Mouse (Mus musculus) gastrocnemius, adult 2 months (tissue): ENCODE data around the gene Zswim3. TPM values are rescaled to one million over a fixed set of nuclear protein-coding genes. Genes with fewer than 3 reads are reported as not detected.

Experiments
- DNase-seq: peaks from one replicate; pipeline ENCODE4 v3.0.0; 2022
- H3K27ac ChIP-seq: fragments of 200-600 bp; 2 replicates; pipeline ENCODE4 v1.8.1; 2022; ENCODE audit warnings: mild to moderate bottlenecking
- H3K4me3 ChIP-seq: fragments of 200-600 bp; 2 replicates; pipeline ENCODE4 v1.8.1; 2022; ENCODE audit warnings: mild to moderate bottlenecking, moderate library complexity
- CTCF ChIP-seq: fragments of 200-600 bp; IDR thresholded peaks from 2 replicates; pipeline ENCODE4 v1.8.1; 2022; ENCODE audit warnings: antibody characterized with exemption, mild to moderate bottlenecking, moderate library complexity
- intact Hi-C: fragments of 180-260 bp; cut with DNase I; formaldehyde crosslinking; loops from one replicate; pipeline ENCODE4 v1.15.1; 2025
- total RNA-seq, 2 experiments: library from RNA; stranded (reverse); gene quantifications; 2 replicates each; pipeline ENCODE4 v1.2.3; 2021

Gene Zswim3
- total RNA-seq, 2 experiments from 2014 or later, result 1.2 to 1.4 TPM

DNA sequence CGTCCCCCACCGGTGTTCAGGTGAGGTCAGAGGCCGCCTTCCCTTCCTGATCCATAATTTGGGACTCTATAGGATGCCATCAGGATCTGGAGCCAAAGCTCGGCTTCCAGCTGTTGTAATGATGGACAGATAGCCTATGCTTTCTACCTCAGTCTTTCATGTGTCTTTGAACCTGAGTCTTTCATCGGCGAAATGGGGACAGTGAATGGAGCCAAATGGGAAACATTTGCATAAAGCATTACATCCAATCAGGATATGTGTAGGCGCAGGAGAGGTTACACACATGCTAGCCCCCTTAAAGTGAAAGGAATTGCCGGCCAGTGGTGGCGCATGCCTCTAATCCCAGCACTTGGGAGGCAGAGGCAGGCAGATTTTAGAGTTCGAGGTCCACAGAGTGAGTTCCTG, 18.3 kb downstream of the Zswim3 start:
- intact Hi-C loops, result loop anchor here (2.0 kb wide), 1 partner anchor 16 kb away; no protein-coding TSS in a partner anchor
- Histone ChIP-seq H3K27ac (peak overlapping the region; percentile 88), H3K4me3 (peak overlapping the region; percentile 92)
- TF ChIP-seq CTCF, result no peak
- no peak for DNase-seq

DNA sequence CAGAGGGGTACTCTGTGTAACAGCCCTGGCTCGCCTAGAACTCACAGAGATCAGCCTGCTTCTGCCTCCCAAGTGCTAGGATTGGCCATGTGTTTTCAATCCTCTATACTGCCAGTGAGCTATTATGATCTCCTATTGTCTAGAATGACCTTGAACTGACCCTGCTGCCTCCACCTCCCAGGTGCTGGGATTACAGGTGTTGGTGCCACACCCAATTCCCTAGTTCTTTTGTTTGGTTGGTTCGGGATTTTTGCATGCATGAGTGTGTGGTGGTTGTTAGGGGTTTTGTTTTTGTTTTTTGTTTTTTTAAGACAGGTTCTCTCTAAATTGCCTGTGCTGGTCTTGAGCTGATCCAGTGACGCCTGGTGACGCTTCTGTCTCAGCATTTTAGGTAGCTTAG, 19.1 kb downstream of the Zswim3 start:
- no peak for DNase-seq
- peak overlapping the region; percentile 92 for H3K4me3 ChIP-seq
- intact Hi-C loops, result loop anchor here (2.0 kb wide), 1 partner anchor 17 kb away; no protein-coding TSS in a partner anchor
- TF ChIP-seq CTCF, result no peak
- no peak overlapping the region; the same call in 1 of the 2 replicates for H3K27ac ChIP-seq

DNA sequence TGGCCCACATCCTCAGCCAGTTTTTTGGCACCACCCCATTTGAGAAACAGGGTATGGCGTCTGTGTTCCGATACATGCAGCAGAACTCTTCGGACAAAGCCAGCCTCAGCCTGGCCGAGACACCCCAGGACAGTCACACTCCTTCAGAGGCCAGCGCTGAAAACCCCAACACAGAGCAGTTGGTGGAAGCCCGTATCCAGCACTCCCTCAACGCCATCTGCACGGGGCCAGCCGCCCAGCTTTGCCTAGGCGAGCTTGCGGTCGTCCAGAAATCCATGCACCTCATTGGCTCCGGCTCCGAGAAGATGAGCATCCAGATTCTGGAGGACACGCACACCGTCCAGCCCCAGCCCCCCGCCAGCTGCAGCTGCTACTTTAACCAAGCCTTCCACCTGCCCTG, 20.6 kb downstream of the Zswim3 start:
- no peak for TF ChIP-seq CTCF
- no peak for DNase-seq
- no peak overlapping the region for H3K4me3 ChIP-seq
- intact Hi-C loops, result no loop called here
- no peak overlapping the region for H3K27ac ChIP-seq

DNA sequence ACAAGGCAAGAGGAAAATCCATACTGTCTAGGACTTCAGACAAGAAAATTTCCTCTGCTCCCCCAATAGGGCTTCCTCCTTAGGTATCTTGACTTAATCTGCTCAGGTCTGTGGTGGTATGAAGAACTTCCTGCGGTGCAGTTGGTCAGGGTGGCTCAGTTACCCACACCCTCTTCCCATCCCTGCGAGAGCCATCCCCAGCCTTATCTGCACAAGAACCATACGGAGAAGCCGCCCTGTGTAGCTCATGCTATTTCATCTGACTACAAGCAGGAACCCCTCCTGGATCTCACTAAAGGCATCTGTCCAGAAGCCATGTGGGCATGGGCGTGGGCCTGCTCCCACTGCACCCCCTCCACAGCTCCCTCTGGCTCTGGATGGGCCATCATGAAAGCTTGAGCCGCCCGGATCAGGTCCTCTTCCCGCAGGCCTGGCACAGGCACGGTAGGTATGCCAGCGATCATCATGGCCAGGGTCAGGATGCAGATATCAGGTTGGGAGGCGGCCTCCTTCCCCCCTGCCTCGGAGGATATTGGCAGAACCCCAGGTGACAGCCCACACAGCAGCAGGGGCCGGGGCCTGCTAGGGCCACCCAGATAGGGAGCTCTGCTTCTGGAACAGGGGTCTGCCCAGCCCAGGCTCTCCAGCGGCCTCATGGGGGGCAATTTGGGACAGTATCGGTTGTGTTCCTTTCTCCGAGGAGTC, 22.4 kb downstream of the Zswim3 start:
- no peak for TF ChIP-seq CTCF
- H3K27ac ChIP-seq, result no peak overlapping the region
- no peak overlapping the region for H3K4me3 ChIP-seq
- DNase-seq, result no peak
- intact Hi-C loops, result no loop called here

DNA sequence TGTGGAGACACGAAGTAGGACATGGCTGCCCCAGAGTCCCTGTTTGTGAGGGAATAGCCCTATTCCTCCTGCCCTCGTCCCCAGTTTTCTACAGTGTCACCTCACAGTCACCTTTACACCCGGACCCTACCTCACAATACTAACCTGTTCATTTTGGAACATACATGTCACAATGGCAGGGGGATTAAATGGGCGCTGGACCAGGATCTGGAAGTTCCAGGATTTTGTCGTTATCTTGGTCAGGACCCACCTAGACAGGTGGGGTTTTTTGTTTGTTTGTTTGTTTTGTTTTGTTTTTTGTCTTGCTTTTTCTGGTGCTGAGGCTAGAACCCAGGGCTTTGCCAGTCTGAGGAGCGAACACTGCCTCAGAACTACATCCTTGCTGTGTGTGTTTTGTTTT, 23.5 kb downstream of the Zswim3 start, which contains the start of gene Spata25:
Spata25 (minus strand) TSS at position 101 of the 400 bp plus-strand sequence.
- intact Hi-C loops, result no loop called here
- Histone ChIP-seq H3K27ac (no peak within 1 kb of the TSS), H3K4me3 (no peak within 1 kb of the TSS)
- TF ChIP-seq CTCF, result no peak
- no peak for DNase-seq

DNA sequence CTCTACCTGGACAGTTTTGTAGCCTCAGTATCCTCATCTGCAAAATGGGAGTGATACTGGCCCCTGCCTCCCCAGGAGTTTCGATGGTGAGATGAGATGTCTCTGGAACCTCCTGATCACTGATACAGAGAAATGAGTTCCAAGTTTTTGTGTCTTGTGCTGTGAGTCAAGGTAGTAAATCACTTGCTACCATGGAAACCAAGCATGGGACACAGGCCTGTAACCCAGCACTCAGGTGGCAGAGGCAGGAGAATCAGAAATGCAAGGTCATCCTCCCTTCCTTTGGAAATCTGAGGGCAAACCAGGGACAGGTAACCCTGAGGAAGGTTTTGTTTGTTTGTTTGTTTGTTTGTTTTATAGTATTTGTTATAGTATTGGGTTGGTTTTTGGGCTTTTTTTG, 24.2 kb downstream of the Zswim3 start:
- no peak for DNase-seq
- Histone ChIP-seq H3K4me3 (no peak overlapping the region), H3K27ac (no peak overlapping the region)
- intact Hi-C loops, result no loop called here
- TF ChIP-seq CTCF, result no peak

DNA sequence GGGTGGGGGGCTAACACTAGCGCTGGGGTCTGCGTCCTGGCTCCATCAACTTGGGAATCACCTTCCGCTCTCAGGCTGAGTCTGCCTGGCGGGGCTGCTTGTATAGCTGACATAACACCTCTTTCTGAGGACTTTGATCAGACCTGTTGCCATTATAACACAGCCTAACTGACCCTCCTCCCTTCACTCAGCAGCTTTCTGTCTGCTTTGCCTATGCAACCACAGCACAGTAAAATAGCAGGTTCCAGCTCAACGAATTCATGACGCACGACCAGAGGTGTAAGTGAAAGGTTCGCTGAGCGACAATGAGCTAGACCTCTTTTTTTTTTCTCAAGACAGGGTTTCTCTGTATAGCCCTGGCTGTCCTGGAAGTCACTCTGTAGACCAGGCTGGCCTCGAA, 26.1 kb downstream of the Zswim3 start:
- no peak for TF ChIP-seq CTCF
- intact Hi-C loops, result no loop called here
- no peak overlapping the region for H3K27ac ChIP-seq
- DNase-seq, result no peak
- no peak overlapping the region for H3K4me3 ChIP-seq

DNA sequence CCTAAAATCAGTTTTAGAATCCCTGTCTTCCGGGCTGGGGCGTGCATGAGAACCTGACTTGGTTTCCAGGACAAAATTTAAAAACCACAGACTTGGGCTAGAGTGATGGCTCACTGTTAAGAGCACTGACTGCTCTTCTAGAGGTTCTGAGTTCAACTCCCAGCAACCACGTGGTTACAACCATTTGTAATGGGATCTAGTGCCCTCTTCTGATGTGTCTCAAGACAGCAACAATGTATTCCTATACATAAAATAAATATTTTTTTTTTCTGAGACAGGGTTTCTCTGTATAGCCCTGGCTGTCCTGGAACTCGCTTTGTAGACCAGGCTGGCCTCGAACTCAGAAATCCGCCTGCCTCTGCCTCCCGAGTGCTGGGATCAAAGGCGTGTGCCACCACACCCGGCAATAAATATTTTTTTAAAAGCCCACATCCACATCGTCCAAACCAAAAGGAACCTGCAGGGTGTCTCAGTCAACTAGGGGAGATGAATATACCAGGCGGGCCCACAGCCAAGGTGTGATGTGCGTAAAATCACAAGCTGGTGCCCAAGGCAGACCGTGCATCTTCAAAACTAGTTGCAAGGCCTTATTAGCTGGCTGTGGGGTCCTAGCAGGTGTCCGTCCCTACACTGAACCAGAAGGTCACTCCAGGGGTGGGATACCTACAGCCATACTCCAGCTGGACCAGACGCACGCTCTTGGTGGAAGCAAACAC, 27.3 kb downstream of the Zswim3 start:
- intact Hi-C loops, result loop anchor here (2.0 kb wide), 2 partner anchors 47 to 79 kb away; partner anchors contain the start of genes Pcif1 and Zfp335
- TF ChIP-seq CTCF, result no peak
- Histone ChIP-seq H3K27ac (peak overlapping the region; percentile 95), H3K4me3 (peak overlapping the region; percentile 75)
- no peak for DNase-seq

DNA sequence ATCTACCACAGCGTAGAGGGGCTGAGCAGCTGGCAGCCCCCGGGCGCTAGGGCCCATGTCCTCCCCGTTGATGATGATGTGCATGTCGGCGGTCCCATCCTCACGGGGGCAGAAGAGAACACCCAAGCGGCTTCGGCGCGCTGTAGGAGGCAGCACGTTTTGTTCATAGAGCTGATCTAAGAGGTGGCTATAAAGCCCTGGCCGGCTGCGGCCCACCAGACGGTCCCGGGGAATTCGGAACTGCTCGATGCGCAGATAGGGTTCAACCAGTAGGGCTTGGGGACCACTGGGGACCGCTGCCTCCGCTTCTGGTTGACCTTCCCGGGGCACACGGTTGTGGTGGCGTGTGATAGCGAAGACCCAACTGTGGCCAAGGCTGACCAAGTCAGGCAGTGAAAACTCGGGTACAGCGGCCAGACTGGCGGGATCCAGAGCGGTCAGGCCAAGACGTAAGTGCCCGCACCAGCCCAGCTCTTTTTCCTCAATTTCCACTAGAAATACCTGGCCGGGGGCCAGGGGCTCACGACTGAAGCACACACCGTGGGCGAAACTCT, 27.9 kb downstream of the Zswim3 start, which contains the start of gene Ctsa:
Ctsa (plus strand) TSS at position 126 of the 554 bp plus-strand sequence.
- peak; percentile 75 for TF ChIP-seq CTCF
- intact Hi-C loops, result loop anchor here (2.0 kb wide), 2 partner anchors 46 to 78 kb away; partner anchors contain the start of genes Pcif1 and Zfp335
- Histone ChIP-seq H3K27ac (peak within 1 kb of the TSS; percentile 95), H3K4me3 (peak within 1 kb of the TSS; percentile 75)
- DNase-seq, result peak; percentile 88

DNA sequence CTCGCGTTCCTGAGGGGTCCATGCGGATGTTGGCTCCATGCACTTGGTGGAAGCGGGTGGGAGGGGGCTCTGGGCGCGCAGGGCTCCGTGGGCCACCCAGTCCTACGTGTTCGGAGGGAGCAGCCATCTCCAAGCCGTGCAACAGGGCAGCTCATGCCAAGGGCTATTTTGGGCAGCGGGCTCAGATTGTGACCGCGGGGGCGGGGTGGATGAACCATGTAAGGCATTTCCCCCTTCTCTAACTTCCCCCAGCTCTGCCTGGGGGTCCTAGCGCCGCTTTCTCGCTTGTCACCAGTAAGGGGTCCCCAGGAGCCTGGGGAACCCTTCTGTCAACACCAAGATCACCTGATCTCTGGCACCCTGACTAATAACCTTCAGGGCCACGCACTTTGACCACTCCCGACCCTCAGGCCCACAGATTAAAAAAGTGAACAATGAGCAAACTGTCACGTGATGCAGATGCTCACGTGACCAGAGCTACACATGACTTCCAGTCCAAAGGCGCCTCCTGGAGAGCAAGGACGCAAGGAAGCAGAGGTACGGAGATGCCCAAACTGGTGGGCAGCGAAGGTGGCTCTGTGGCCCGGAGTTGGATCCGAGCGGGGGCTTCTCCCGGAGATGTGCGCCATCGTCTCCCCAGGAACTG, 28.5 kb downstream of the Zswim3 start, which contains the start of gene Neurl2:
Neurl2 (minus strand) TSS at position 143 of the 646 bp plus-strand sequence.
- DNase-seq, result peak; percentile 94
- peak; percentile 5; the same call in 1 of the 2 replicates for TF ChIP-seq CTCF
- peak within 1 kb of the TSS; percentile 95 for H3K27ac ChIP-seq
- peak within 1 kb of the TSS; percentile 75 for H3K4me3 ChIP-seq
- intact Hi-C loops, result loop anchor here (2.0 kb wide), 2 partner anchors 45 to 77 kb away; partner anchors contain the start of genes Pcif1 and Zfp335

DNA sequence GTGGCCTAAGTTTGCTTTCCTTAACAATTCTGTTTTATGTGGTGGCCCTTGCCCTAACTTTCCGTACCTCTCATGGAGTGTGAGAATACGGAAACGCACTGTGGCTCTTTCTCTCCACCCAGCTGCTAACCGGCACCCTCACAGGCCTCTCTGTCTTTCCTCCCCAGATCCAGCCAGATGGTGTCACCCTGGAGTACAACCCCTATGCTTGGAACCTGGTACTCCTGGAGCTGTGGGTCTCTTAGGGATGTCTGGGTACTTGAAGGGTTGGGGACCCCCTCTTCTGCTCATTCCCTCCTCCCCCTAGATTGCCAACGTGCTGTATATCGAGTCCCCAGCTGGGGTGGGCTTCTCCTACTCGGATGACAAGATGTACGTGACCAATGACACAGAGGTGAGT, 29.6 kb downstream of the Zswim3 start:
- intact Hi-C loops, result no loop called here
- TF ChIP-seq CTCF, result peak; percentile 10; the same call in 1 of the 2 replicates
- DNase-seq, result no peak
- Histone ChIP-seq H3K27ac (peak overlapping the region; percentile 95), H3K4me3 (peak overlapping the region; percentile 75)

DNA sequence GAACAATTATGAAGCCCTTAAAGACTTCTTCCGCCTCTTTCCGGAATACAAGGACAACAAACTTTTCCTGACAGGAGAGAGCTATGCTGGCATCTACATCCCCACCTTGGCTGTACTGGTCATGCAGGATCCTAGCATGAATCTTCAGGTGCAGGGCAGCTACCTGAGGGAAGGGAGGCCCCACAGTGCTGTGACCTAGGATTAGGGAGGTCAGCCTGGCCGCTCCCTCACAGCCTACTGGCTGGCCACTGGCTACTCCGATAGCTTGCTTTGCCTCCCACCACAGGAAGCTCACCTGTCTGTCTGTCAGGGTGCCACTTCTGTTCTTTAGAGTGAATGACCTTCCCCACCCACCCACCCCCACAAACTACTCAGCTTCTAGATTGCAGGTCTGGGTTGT, 30.3 kb downstream of the Zswim3 start:
- peak overlapping the region; percentile 75 for H3K4me3 ChIP-seq
- no peak overlapping the region for H3K27ac ChIP-seq
- no peak for TF ChIP-seq CTCF
- intact Hi-C loops, result no loop called here
- no peak for DNase-seq
